Mouse (Mus musculus) lung, embryonic 14.5 days (tissue): ENCODE results near the gene Clec2l. TPM values are rescaled to one million over a fixed set of nuclear protein-coding genes. Genes with fewer than 3 reads are reported as not detected.
A peak's percentile ranks its signal among the peaks of the same experiment; 100 is the strongest.

Experiments
- ATAC-seq: fragments of 200-750 bp; cut with Nextera tagmentation; 2 replicates; pipeline ENCODE4 v1.8.0; 2017; ENCODE audit warnings: mild to moderate bottlenecking, moderate TSS enrichment, moderate library complexity; ENCODE audit not compliant: insufficient read depth
- DNase-seq: peaks from one replicate; pipeline ENCODE4 v3.0.0-alpha.2; 2015
- H3K27ac ChIP-seq: fragments of 300-500 bp; sonication (generic); 2 replicates; pipeline ENCODE4 v1.5.1; 2014; ENCODE audit warnings: low read depth, mild to moderate bottlenecking, moderate library complexity
- H3K27me3 ChIP-seq: fragments of 300-500 bp; sonication (generic); 2 replicates; pipeline ENCODE4 v1.6.1; 2014; ENCODE audit warnings: low read length, control low read depth; ENCODE audit not compliant: insufficient read depth
- H3K36me3 ChIP-seq: fragments of 300-500 bp; sonication (generic); 2 replicates; pipeline ENCODE4 v1.6.1; 2014; ENCODE audit warnings: control low read depth; ENCODE audit not compliant: insufficient read depth
- H3K4me1 ChIP-seq: fragments of 300-500 bp; sonication (generic); 2 replicates; pipeline ENCODE4 v1.6.1; 2014; ENCODE audit warnings: antibody characterized with exemption, control low read depth; ENCODE audit not compliant: insufficient read depth
- H3K4me2 ChIP-seq: fragments of 300-500 bp; sonication (generic); 2 replicates; pipeline ENCODE4 v1.6.1; 2014; ENCODE audit warnings: mild to moderate bottlenecking
- H3K4me3 ChIP-seq: fragments of 300-500 bp; sonication (generic); 2 replicates; pipeline ENCODE4 v1.5.1; 2014; ENCODE audit warnings: low read depth, low read length
- H3K9ac ChIP-seq: fragments of 300-500 bp; sonication (generic); 2 replicates; pipeline ENCODE4 v1.6.1; 2014
- H3K9me3 ChIP-seq: fragments of 300-500 bp; sonication (generic); 2 replicates; pipeline ENCODE4 v1.6.1; 2016; ENCODE audit warnings: low read depth, low read length, control low read depth
- CTCF ChIP-seq: IDR thresholded peaks from 2 replicates; pipeline ENCODE4 v1.5.1; 2016; ENCODE audit warnings: antibody characterized with exemption, low read depth
- WGBS: fragments of 180-500 bp; shearing (Covaris S2); extraction: QIAGEN DNeasy Blood & Tissue Kit; methylation state at CpG from one replicate; pipeline ENCODE4 v1.1.7; 2014; 5-methylcytosine and 5-hydroxymethylcytosine counted together
- polyA plus RNA-seq: library from polyadenylated mRNA; unstranded; fragments of >200 nt; fragmentation: Nextera tagmentation; extraction: Ambion mirVana; gene quantifications from 2 replicates; pipeline ENCODE4 v1.2.1, GENCODE M21; 2014

Clec2l gene
- polyA plus RNA-seq, result 1.6 and 3.1 TPM in 2 replicates

DNA sequence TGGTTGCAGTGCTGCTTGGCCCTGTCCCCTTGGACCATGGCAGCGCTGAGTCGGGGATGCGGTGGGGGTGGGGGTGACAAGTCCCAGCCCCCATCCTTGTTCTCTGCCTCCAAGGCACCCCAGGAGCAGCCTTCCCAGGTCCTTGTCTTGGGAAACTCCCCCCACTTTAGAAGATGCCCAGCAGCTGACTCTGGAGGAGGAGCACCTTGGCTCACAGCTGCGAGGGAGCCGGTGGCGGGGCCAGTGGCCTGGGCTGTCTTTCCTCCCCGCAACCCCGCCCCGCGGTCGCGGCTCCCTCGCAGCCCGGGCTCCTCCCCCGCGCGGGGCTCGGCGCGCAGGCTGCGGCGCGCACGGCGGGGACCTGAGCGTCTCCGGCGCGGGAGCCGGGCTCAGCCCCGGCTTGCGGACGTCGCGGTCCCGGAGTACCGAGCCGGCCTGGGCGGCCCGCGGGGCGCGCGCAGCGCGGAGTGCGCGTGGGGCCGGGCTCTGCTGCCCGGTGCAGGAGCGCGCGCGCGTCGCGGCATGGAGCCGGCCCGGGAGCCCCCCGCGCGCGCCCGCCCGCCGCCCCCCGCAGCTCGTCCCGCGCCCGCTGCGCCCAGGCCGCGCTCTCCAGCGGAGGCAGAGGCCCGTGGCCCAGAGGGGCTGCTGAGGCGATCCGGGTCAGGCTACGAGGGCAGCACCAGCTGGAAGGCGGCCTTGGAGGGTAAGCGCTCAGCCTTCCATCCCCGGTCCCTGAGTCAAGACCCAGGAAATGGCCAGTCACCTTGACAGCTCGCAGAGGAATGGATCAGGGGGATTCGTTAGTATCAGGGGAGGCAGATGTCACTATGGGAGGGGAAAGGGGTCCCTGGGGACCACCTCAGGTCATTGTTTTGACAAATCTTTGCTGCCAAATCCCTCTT is at the start of gene Clec2l:
Clec2l (plus strand) TSS at position 356 of the 902 bp plus-strand sequence.
- DNase-seq (peak; percentile 60), ATAC-seq (peak; percentile 82)
- Histone ChIP-seq H3K9me3 (no peaks in the 10 kb centered on the region), H3K27ac (no peak within 1 kb of the TSS), H3K4me1 (no peaks in the 10 kb centered on the region), H3K36me3 (no peaks in the 10 kb centered on the region), H3K4me3 (peak within 1 kb of the TSS; percentile 54), H3K4me2 (peak within 1 kb of the TSS; percentile 93), H3K9ac (peak within 1 kb of the TSS; percentile 59), H3K27me3 (peaks cover 16% of the 10 kb centered on the region; the same call in 1 of the 2 replicates)
- no peak for TF ChIP-seq CTCF
- WGBS, result under 1% methylated on average over 63 of the region's 84 CpGs

DNA sequence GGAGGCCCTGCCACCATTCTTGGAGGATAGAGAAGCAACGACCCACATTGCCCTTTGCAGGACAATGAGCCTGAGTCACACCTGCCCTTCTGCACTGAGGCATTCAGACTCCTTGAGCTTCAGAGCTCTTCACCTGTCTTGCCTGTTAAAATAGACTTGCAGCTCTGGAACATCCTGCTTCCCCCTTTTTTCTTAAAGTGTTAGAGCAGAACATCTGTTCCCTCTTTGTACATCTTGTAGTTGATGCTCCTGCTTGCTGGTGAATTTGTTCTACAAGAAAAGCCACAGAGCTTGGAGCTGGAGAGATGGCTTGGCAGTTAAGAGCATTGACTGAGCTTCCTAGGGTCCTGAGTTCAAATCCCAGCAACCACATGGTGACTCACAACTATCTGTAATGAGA is 40.5 kb upstream of the Clec2l start:
- Histone ChIP-seq H3K4me2 (no peak overlapping the region), H3K9ac (no peak overlapping the region), H3K4me1 (no peaks in the 10 kb centered on the region), H3K4me3 (no peak overlapping the region), H3K27me3 (no peaks in the 10 kb centered on the region), H3K36me3 (peaks cover 19% of the 10 kb centered on the region), H3K27ac (no peak overlapping the region), H3K9me3 (no peaks in the 10 kb centered on the region)
- no peak for TF ChIP-seq CTCF
- ATAC-seq, result no peak
- no peak for DNase-seq
- 91% methylated on average over 1 of the region's 1 CpGs for WGBS

DNA sequence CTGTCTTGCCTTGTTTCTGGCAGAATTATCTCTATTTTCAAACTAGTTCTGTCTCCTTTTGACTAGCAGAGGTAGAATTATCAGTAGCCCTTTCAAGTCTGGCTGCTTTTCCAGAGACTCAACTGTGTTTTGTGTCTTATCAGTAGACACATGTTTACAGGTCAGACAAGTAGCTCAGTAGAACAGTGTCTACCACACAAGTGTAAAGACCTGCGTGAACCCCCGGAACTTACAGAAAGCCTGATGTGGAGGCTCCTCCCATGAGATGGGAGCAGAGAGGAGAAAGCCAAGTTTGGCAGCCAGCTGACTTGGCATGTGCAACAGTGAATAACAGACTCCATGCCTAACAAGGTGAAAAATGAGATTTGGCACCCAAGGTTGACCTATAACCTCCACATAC is 39.4 kb upstream of the Clec2l start:
- ATAC-seq (no peak), DNase-seq (no peak)
- Histone ChIP-seq H3K4me1 (no peaks in the 10 kb centered on the region), H3K4me2 (no peak overlapping the region), H3K9ac (no peak overlapping the region), H3K4me3 (no peak overlapping the region), H3K27ac (no peak overlapping the region), H3K9me3 (no peaks in the 10 kb centered on the region), H3K27me3 (no peaks in the 10 kb centered on the region), H3K36me3 (peaks cover 10% of the 10 kb centered on the region)
- no peak for TF ChIP-seq CTCF
- WGBS, result 58% methylated on average over 2 of the region's 2 CpGs

DNA sequence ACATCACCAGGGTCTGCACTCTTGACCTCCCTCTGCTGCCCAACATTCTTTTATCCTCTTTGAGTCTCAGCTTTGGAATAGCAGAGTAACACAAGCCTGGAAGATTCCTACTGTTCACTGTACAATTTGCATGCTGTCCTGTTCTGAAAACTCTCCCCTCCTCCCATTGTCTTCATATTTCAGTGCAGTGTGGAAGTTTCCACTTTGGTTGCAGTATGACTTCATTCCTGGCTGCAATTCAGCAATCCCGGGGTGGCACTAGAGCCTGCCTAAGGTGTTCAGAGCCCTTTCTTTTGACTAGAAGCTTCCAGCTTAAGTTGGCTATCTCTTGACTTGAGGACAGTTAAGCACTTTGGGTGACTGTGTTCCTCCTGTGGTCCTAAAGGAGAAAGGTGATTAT is 38.4 kb upstream of the Clec2l start:
- Histone ChIP-seq H3K4me1 (no peaks in the 10 kb centered on the region), H3K27ac (no peak overlapping the region), H3K4me2 (no peak overlapping the region), H3K9me3 (no peaks in the 10 kb centered on the region), H3K27me3 (no peaks in the 10 kb centered on the region), H3K4me3 (no peak overlapping the region), H3K36me3 (peaks cover 6% of the 10 kb centered on the region), H3K9ac (no peak overlapping the region)
- no peak for DNase-seq
- 66% methylated on average over 1 of the region's 1 CpGs for WGBS
- TF ChIP-seq CTCF, result no peak
- no peak for ATAC-seq

DNA sequence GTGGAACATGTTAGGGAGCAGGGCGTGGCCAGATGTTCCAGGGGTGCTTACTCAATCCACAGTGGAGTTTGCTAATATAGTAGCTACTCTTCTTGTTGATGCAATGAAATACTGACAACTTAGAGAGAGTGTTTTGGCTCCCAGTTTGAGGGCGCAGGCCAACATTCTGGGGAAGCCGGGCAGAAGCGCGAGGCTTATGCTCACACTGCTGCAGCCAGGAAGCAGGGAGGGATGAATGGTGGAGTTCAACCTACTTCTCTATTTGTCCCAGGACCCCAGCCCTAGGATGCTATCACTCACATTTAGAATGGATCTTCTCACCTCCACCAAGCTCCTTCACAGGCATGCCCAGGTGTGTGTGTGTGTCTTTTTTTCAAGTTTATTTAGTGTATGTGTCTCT is 36.8 kb upstream of the Clec2l start:
- no peak overlapping the region for H3K9ac ChIP-seq
- H3K4me2 ChIP-seq, result no peak overlapping the region
- H3K9me3 ChIP-seq, result no peaks in the 10 kb centered on the region
- no peak for DNase-seq
- H3K27ac ChIP-seq, result no peak overlapping the region
- no peaks in the 10 kb centered on the region for H3K27me3 ChIP-seq
- 89% methylated on average over 5 of the region's 5 CpGs for WGBS
- no peak overlapping the region for H3K4me3 ChIP-seq
- peaks cover 2% of the 10 kb centered on the region; the same call in 1 of the 2 replicates for H3K36me3 ChIP-seq
- TF ChIP-seq CTCF, result no peak
- no peak for ATAC-seq
- H3K4me1 ChIP-seq, result no peaks in the 10 kb centered on the region

DNA sequence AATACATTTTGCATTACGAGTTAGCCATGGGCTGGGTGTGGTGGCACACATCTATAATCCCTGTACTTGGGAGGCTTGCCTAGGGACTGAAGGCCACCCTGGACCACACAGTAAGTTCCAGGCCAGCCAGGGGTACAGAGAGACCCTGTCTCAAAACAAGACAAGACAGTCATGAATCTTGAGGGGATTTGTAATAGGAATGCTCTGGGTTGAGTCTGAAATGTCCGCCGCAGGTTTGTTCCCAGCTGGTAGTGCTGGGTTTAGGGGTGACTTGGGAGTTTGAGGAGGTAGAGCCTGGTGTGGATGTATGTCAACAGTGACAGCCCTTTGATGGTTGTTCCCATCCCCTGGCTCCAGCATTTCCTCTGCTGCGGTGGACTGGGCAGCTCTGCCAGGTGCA is 35.8 kb upstream of the Clec2l start:
- no peak for ATAC-seq
- no peaks in the 10 kb centered on the region for H3K27me3 ChIP-seq
- TF ChIP-seq CTCF, result no peak
- H3K9ac ChIP-seq, result no peak overlapping the region
- no peak overlapping the region for H3K27ac ChIP-seq
- no peaks in the 10 kb centered on the region for H3K9me3 ChIP-seq
- no peaks in the 10 kb centered on the region for H3K4me1 ChIP-seq
- no peak overlapping the region for H3K4me2 ChIP-seq
- no peak overlapping the region for H3K4me3 ChIP-seq
- DNase-seq, result no peak
- peaks cover 2% of the 10 kb centered on the region; the same call in 1 of the 2 replicates for H3K36me3 ChIP-seq
- 90% methylated on average over 4 of the region's 4 CpGs for WGBS

DNA sequence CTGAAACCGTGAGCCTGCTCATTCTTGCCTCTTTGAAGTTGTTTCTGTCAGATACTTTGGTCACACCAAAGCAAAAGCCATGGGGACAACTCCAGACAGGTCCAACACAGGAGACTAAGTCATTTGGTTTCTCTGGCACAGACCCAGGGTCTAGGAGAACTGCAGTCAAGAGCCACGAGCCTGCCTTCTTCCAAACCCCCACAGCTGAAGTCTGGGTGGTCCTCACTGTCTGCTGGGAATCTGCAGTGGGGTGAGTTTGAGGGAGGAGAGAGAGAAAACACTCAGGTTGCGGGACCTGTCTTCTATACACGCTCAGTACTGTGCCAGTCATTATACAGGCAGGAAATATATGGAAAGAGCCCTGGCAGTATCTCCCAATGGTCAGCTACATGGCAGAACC is 35.4 kb upstream of the Clec2l start:
- no peak for DNase-seq
- Histone ChIP-seq H3K27ac (no peak overlapping the region), H3K4me3 (no peak overlapping the region), H3K36me3 (peaks cover 2% of the 10 kb centered on the region; the same call in 1 of the 2 replicates), H3K27me3 (no peaks in the 10 kb centered on the region), H3K4me2 (no peak overlapping the region), H3K9me3 (no peaks in the 10 kb centered on the region), H3K9ac (no peak overlapping the region), H3K4me1 (no peaks in the 10 kb centered on the region)
- WGBS, result 71% methylated on average over 4 of the region's 4 CpGs
- no peak for TF ChIP-seq CTCF
- no peak for ATAC-seq
